ENCODE assay signal across 8 mouse cellular contexts in the genomic region with DNA sequence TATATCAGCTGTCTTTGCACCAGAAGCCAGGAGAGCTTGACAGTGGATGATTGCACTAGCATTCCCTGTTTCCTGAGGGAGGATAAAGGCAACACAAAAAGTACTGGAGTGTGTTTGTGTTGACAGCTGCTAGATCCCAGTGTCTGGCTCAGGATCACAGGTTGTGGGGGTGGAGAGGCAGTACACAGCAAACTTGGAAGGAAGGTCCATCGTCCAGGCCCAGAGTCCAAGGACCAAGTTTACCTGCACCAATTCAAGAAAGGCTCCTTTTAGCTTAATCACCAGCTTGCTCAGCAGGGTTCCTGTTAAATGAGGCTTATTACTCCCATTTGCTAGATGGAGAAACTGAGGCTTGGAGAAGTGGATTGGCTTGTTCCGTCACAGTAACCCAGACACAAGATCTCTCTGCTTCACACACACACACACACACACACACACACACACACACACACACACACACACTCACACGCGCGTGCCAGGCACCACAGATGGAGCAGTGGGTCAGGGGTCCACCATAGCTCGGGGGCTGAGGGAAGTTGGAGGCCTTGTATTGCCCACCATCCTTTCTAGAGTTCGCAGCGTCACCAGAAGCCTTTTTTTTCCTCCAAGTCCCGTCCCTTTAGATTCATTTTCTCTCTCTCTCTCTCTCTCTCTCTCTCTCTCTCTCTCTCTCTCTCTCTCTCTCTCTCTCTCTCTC. TPM values are rescaled to one million over a fixed set of nuclear protein-coding genes. Genes with fewer than 3 reads are reported as not detected.
DNase-seq lines count a peak whose midpoint lies in the region; ATAC-seq lines count a peak whose summit lies in the region.

No protein-coding gene starts in this region.

- H3K36me3 ChIP-seq in embryonic facial prominence, embryonic 15.5 days, result no peaks in the 10 kb centered on the region
- H3K36me3 ChIP-seq in midbrain, embryonic 12.5 days, result no peaks in the 10 kb centered on the region

- H3K4me1 ChIP-seq in embryonic facial prominence, embryonic 15.5 days, result peaks cover 10% of the 10 kb centered on the region; the same call in 1 of the 2 replicates
- peaks cover 11% of the 10 kb centered on the region; the same call in 1 of the 2 replicates for H3K4me1 ChIP-seq in midbrain, embryonic 12.5 days

- H3K27ac ChIP-seq in embryonic facial prominence, embryonic 15.5 days (replicated peaks), result no peak overlapping the region
- H3K27ac ChIP-seq in midbrain, embryonic 12.5 days (replicated peaks), result peak overlapping the region; percentile 39; the same call in 1 of the 2 replicates

- peak overlapping the region; percentile 71 for H3K4me2 ChIP-seq in embryonic facial prominence, embryonic 15.5 days (replicated peaks)
- H3K4me2 ChIP-seq in midbrain, embryonic 12.5 days (replicated peaks), result peak overlapping the region; percentile 80

- no peaks in the 10 kb centered on the region for H3K9me3 ChIP-seq in embryonic facial prominence, embryonic 15.5 days (replicated peaks)
- no peaks in the 10 kb centered on the region for H3K9me3 ChIP-seq in midbrain, embryonic 12.5 days

- ATAC-seq in embryonic facial prominence, embryonic 15.5 days (ENCODE audit: insufficient number of reproducible peaks, low FRiP score, low TSS enrichment, low read depth), result no peak
- ATAC-seq in midbrain, embryonic 12.5 days (ENCODE audit: low FRiP score, low read depth), result no peak

- WGBS in embryonic facial prominence, embryonic 15.5 days, result 30% methylated on average over 8 of the region's 9 CpGs
- WGBS in midbrain, embryonic 12.5 days, result 38% methylated on average over 9 of the region's 9 CpGs

- DNase-seq in embryo, embryonic 10.5 days (ENCODE audit: low spot score), result peak; percentile 22
- no peak for DNase-seq in embryo, embryonic 9.5 days (ENCODE audit: extremely low spot score)
- DNase-seq in kidney, adult 18-20 months, result peak; percentile 63
- DNase-seq in right cerebral cortex, postnatal 4 days, result no peak
- no peak for DNase-seq in adipocyte (ENCODE audit: low spot score)
- DNase-seq in B cell, adult 2 months, result no peak

- no peaks in the 10 kb centered on the region; the same call in 1 of the 2 replicates for H3K27me3 ChIP-seq in embryonic facial prominence, embryonic 15.5 days
- H3K27me3 ChIP-seq in midbrain, embryonic 12.5 days, result peaks cover 27% of the 10 kb centered on the region

- peak overlapping the region; percentile 46 for H3K4me3 ChIP-seq in embryonic facial prominence, embryonic 15.5 days (replicated peaks)
- H3K4me3 ChIP-seq in midbrain, embryonic 12.5 days, result peak overlapping the region; percentile 50

- H3K9ac ChIP-seq in embryonic facial prominence, embryonic 15.5 days, result no peak overlapping the region
- peak overlapping the region; percentile 62 for H3K9ac ChIP-seq in midbrain, embryonic 12.5 days (replicated peaks)

RNA-seq across cellular contexts. Expression of a gene that starts 45.3 kb away (rescaled TPM):
- polyA plus RNA-seq in embryonic facial prominence, embryonic 15.5 days (2015; fragmentation: Nextera tagmentation; extraction: Ambion mirVana), result 0.12 and 0.40 TPM in 2 replicates
- 2.8 and 4.7 TPM in 2 replicates for polyA plus RNA-seq in midbrain, embryonic 12.5 days (2016; fragmentation: Nextera tagmentation; extraction: Ambion mirVana)

Comparison
In these comparisons a context has a peak if more than half of its experiments do, and no peak if none do; other contexts are left out.
1. DNase-seq: peak in embryo, embryonic 10.5 days (single experiment) and kidney, adult 18-20 months (single experiment); none in embryo, embryonic 9.5 days (single experiment), right cerebral cortex, postnatal 4 days (single experiment), adipocyte (single experiment) and B cell, adult 2 months (0 of 2).